Comparison of ENCODE assay signal across 7 mouse cellular contexts in genomic region chr15:5186293-5186675, GRCm38 (mm10). TPM values are rescaled to one million over a fixed set of nuclear protein-coding genes. Genes with fewer than 3 reads are reported as not detected.
DNase-seq lines count a peak whose midpoint lies in the region; ATAC-seq lines count a peak whose summit lies in the region.

No protein-coding gene starts in this region.

- peak overlapping the region; percentile 99 for H3K4me3 ChIP-seq in megakaryocyte, embryonic 14.5 days (replicated peaks)
- H3K4me3 ChIP-seq in embryonic facial prominence, embryonic 14.5 days (ENCODE audit: low read depth, low read length) = peak overlapping the region; percentile 91
- peak overlapping the region; percentile 88 for H3K4me3 ChIP-seq in limb, embryonic 11.5 days (ENCODE audit: low read depth, low read length)
- H3K4me3 ChIP-seq in stomach, embryonic 14.5 days (ENCODE audit: low read depth, low read length) = peak overlapping the region; percentile 80

- peak overlapping the region; percentile 89; the same call in 1 of the 2 replicates for H3K27ac ChIP-seq in embryonic facial prominence, embryonic 14.5 days (replicated peaks; ENCODE audit: low read depth, low read length)
- no peak overlapping the region for H3K27ac ChIP-seq in limb, embryonic 11.5 days (replicated peaks; ENCODE audit: low read depth, low read length)
- no peak overlapping the region for H3K27ac ChIP-seq in stomach, embryonic 14.5 days (ENCODE audit: low read length)

- no peak for ATAC-seq in megakaryocyte, adult 5-6 weeks (ENCODE audit: poor library complexity, severe bottlenecking)
- ATAC-seq in embryonic facial prominence, embryonic 14.5 days (ENCODE audit: low read depth) = no peak
- ATAC-seq in limb, embryonic 11.5 days (ENCODE audit: insufficient number of reproducible peaks, low FRiP score, low TSS enrichment, low read depth) = no peak
- ATAC-seq in stomach, embryonic 14.5 days (ENCODE audit: insufficient number of reproducible peaks, insufficient read depth, low FRiP score, low read depth) = no peak

- H3K36me3 ChIP-seq in megakaryocyte, embryonic 14.5 days (replicated peaks; ENCODE audit: low read length) = peaks cover 42% of the 10 kb centered on the region
- H3K36me3 ChIP-seq in embryonic facial prominence, embryonic 14.5 days (ENCODE audit: control insufficient read depth, insufficient read depth, low read length) = peaks cover 20% of the 10 kb centered on the region
- no peaks in the 10 kb centered on the region for H3K36me3 ChIP-seq in limb, embryonic 11.5 days (ENCODE audit: control insufficient read depth, insufficient read depth, low read length)
- H3K36me3 ChIP-seq in stomach, embryonic 14.5 days (ENCODE audit: control insufficient read depth, insufficient read depth, low read length) = peaks cover 8% of the 10 kb centered on the region; the same call in 1 of the 2 replicates

- DNase-seq in embryonic facial prominence, embryonic 14.5 days (ENCODE audit: low spot score) = no peak
- DNase-seq in limb, embryonic 11.5 days (ENCODE audit: low spot score) = no peak
- no peak for DNase-seq in layer of hippocampus, adult 9-11 months
- DNase-seq in cerebellum, adult 9-11 months = no peak

- WGBS in embryonic facial prominence, embryonic 14.5 days = 30% methylated on average over 10 of the region's 10 CpGs
- 37% methylated on average over 10 of the region's 10 CpGs for whole genome bisulfite sequencing in limb, embryonic 11.5 days
- 31% methylated on average over 10 of the region's 10 CpGs for WGBS in stomach, embryonic 14.5 days

- H3K9ac ChIP-seq in embryonic facial prominence, embryonic 14.5 days (ENCODE audit: low read depth, low read length) = peak overlapping the region; percentile 81
- H3K9ac ChIP-seq in limb, embryonic 11.5 days (ENCODE audit: low read length) = peak overlapping the region; percentile 85
- peak overlapping the region; percentile 86 for H3K9ac ChIP-seq in stomach, embryonic 14.5 days (replicated peaks; ENCODE audit: low read depth, low read length)

- H3K27me3 ChIP-seq in megakaryocyte, embryonic 14.5 days (replicated peaks) = no peaks in the 10 kb centered on the region
- no peaks in the 10 kb centered on the region for H3K27me3 ChIP-seq in embryonic facial prominence, embryonic 14.5 days (replicated peaks; ENCODE audit: control insufficient read depth, insufficient read depth, low read length)
- H3K27me3 ChIP-seq in limb, embryonic 11.5 days (ENCODE audit: control insufficient read depth, insufficient read depth, low read length) = no peaks in the 10 kb centered on the region
- no peaks in the 10 kb centered on the region for H3K27me3 ChIP-seq in stomach, embryonic 14.5 days (ENCODE audit: control insufficient read depth, insufficient read depth, low read length)

- H3K4me2 ChIP-seq in embryonic facial prominence, embryonic 14.5 days (ENCODE audit: low read depth, low read length) = peak overlapping the region; percentile 82
- H3K4me2 ChIP-seq in limb, embryonic 11.5 days (ENCODE audit: low read depth, severe bottlenecking) = peak overlapping the region; percentile 56
- H3K4me2 ChIP-seq in stomach, embryonic 14.5 days (replicated peaks; ENCODE audit: low read depth, low read length) = peak overlapping the region; percentile 67

- peaks cover 68% of the 10 kb centered on the region for H3K4me1 ChIP-seq in megakaryocyte, embryonic 14.5 days
- H3K4me1 ChIP-seq in embryonic facial prominence, embryonic 14.5 days (ENCODE audit: control insufficient read depth, insufficient read depth, low read length) = peaks cover 5% of the 10 kb centered on the region; the same call in 1 of the 2 replicates
- 0 out of 2 replicates have a peak, but pooled peaks cover 5% of the 10 kb centered on the region for H3K4me1 ChIP-seq in limb, embryonic 11.5 days (ENCODE audit: control insufficient read depth, insufficient read depth, low read length)
- H3K4me1 ChIP-seq in stomach, embryonic 14.5 days (ENCODE audit: control insufficient read depth, insufficient read depth, low read length) = peaks cover 11% of the 10 kb centered on the region; the same call in 1 of the 2 replicates

- H3K9me3 ChIP-seq in megakaryocyte, embryonic 14.5 days = no peaks in the 10 kb centered on the region
- H3K9me3 ChIP-seq in embryonic facial prominence, embryonic 14.5 days (ENCODE audit: control insufficient read depth, low read length) = no peaks in the 10 kb centered on the region
- no peaks in the 10 kb centered on the region for H3K9me3 ChIP-seq in limb, embryonic 11.5 days (ENCODE audit: control insufficient read depth, low read length)
- H3K9me3 ChIP-seq in stomach, embryonic 14.5 days (ENCODE audit: control insufficient read depth, low read depth, low read length) = no peaks in the 10 kb centered on the region

RNA-seq across cellular contexts. Expression of gene Ttc33, which starts 1.0 kb away (rescaled TPM):
- 18.4 TPM in 1 of 2 replicates, not detected in the other for polyA plus RNA-seq in megakaryocyte, embryonic 14.5 days (2012; ENCODE audit: insufficient read depth, low replicate concordance)
- total RNA-seq in megakaryocyte, adult 5-6 weeks (2015) = 21.6 and 23.1 TPM in 2 replicates
- 34.1 and 38.5 TPM in 2 replicates for total RNA-seq in megakaryocyte, adult 5-6 weeks (2017)
- polyA plus RNA-seq in embryonic facial prominence, embryonic 14.5 days (2014; fragmentation: Nextera tagmentation; extraction: Ambion mirVana) = 39.3 and 41.9 TPM in 2 replicates
- polyA plus RNA-seq in limb, embryonic 11.5 days (2014; fragmentation: Nextera tagmentation; extraction: Ambion mirVana) = 46.2 and 47.2 TPM in 2 replicates
- polyA plus RNA-seq in stomach, embryonic 14.5 days (2014; fragmentation: Nextera tagmentation; extraction: Ambion mirVana) = 47.6 and 49.1 TPM in 2 replicates

RNA-seq across cellular contexts. Expression of gene Prkaa1, which starts 42.6 kb away (rescaled TPM):
- polyA plus RNA-seq in megakaryocyte, embryonic 14.5 days (2012; ENCODE audit: insufficient read depth, low replicate concordance) = 0.47 and 0.93 TPM in 2 replicates
- 36.2 and 42.8 TPM in 2 replicates for total RNA-seq in megakaryocyte, adult 5-6 weeks (2015)
- 30.5 and 31.1 TPM in 2 replicates for total RNA-seq in megakaryocyte, adult 5-6 weeks (2017)
- polyA plus RNA-seq in embryonic facial prominence, embryonic 14.5 days (2014; fragmentation: Nextera tagmentation; extraction: Ambion mirVana) = 20.2 and 20.7 TPM in 2 replicates
- 20.4 and 21.2 TPM in 2 replicates for polyA plus RNA-seq in limb, embryonic 11.5 days (2014; fragmentation: Nextera tagmentation; extraction: Ambion mirVana)
- polyA plus RNA-seq in stomach, embryonic 14.5 days (2014; fragmentation: Nextera tagmentation; extraction: Ambion mirVana) = 25.6 and 28.3 TPM in 2 replicates

RNA-seq across cellular contexts. Expression of gene Ptger4, which starts 57.7 kb away (rescaled TPM):
- polyA plus RNA-seq in megakaryocyte, embryonic 14.5 days (2012; ENCODE audit: insufficient read depth, low replicate concordance) = 1.3 TPM in 1 of 2 replicates, not detected in the other
- total RNA-seq in megakaryocyte, adult 5-6 weeks (2015) = 30.5 and 33.2 TPM in 2 replicates
- 20.6 and 21.2 TPM in 2 replicates for total RNA-seq in megakaryocyte, adult 5-6 weeks (2017)
- polyA plus RNA-seq in embryonic facial prominence, embryonic 14.5 days (2014; fragmentation: Nextera tagmentation; extraction: Ambion mirVana) = 3.4 and 5.1 TPM in 2 replicates
- polyA plus RNA-seq in limb, embryonic 11.5 days (2014; fragmentation: Nextera tagmentation; extraction: Ambion mirVana) = 1.4 TPM in 2 replicates
- 5.1 and 5.8 TPM in 2 replicates for polyA plus RNA-seq in stomach, embryonic 14.5 days (2014; fragmentation: Nextera tagmentation; extraction: Ambion mirVana)

Comparison
In these comparisons a context has a peak if more than half of its experiments do, and no peak if none do; other contexts are left out.
1. RNA of gene Prkaa1, which starts 42.6 kb away (polyA plus RNA-seq): 25.6 to 28.3 TPM in stomach, embryonic 14.5 days, 20.4 to 21.2 TPM in limb, embryonic 11.5 days and 20.2 to 20.7 TPM in embryonic facial prominence, embryonic 14.5 days; 0.47 to 0.93 TPM in megakaryocyte, embryonic 14.5 days; every median in the first group is over 10 times any median in the second.
2. Peak in every context shown above with its lines, with median percentiles within 50 percentile points of each other: H3K4me3 ChIP-seq, H3K4me2 ChIP-seq and H3K9ac ChIP-seq.